Mouse (Mus musculus): ENCODE measurements at regions not wholly inside any gene's neighbourhood (a gene's known extent, or its start where the extent isn't known, plus 50 kb on each side); places are given as distances from the start of the nearest gene placed in this dataset.
"Not testable (repeated sequence)": the region's sequence is repeated elsewhere in the genome, so short reads cannot be mapped to it uniquely, and the experiment has no call there.

DNA sequence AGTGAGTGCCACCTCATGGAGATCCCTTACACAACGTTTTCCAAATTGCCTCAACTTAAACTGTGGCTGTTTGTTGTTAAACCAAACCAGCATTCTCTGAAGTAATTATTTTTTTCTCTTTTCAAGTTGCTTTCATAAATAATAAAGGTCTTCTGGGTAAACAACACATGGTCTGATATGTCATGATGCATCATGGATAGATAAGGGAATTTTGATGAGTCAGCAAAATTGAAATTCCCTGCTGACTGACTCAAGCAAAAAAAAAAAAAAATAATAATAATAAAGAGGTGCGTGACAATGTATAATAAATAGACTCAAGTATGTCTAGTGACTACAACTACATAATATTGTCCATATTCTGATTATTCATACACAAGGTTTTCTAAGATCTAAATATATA, 201.8 kb downstream of the Adgb start:
- no peak for DNase-seq (ENCODE audit: low spot score)

GRCm38 (mm10) chr10:10252540-10253318, 219.4 kb downstream of the Adgb start:
- DNase-seq (ENCODE audit: low spot score): no peak

DNA sequence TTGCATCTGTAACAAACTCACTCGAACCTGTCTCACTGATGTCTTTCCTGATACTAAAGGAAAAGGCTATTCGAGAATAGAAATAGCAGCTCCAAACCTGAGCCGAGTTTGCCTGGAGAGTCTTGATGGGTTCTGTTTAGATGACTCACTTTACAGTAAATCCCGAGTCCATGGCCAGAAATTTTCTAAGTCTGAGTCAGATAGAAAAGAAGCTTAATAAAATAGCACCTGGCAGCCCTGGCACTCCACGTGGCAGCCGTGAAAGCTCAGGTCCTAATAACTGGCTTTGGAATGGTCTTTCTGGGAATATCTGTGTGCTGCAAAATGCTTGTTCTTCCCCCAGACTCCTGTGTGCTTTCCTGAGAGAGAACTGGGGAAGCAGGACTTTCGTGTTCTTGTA, 220.0 kb downstream of the Adgb start:
- DNase-seq (ENCODE audit: low spot score): no peak

- DNase-seq (ENCODE audit: low spot score): peak; percentile 29
These were observed 237.1 kb downstream of the Adgb start for GRCm38 (mm10) chr10:10234894-10235523.

GRCm38 (mm10) chr10:10224582-10225144, 247.5 kb downstream of the Adgb start:
- DNase-seq (ENCODE audit: low spot score): no peak

- DNase-seq (ENCODE audit: low spot score): no peak
These were observed 252.4 kb downstream of the Adgb start for GRCm38 (mm10) chr10:10219726-10220125.

GRCm38 (mm10) chr10:10216892-10217291, 255.2 kb downstream of the Adgb start:
- DNase-seq (ENCODE audit: low spot score): no peak

GRCm38 (mm10) chr10:10215376-10215775, 256.8 kb downstream of the Adgb start:
- no peak for DNase-seq (ENCODE audit: low spot score)

DNA sequence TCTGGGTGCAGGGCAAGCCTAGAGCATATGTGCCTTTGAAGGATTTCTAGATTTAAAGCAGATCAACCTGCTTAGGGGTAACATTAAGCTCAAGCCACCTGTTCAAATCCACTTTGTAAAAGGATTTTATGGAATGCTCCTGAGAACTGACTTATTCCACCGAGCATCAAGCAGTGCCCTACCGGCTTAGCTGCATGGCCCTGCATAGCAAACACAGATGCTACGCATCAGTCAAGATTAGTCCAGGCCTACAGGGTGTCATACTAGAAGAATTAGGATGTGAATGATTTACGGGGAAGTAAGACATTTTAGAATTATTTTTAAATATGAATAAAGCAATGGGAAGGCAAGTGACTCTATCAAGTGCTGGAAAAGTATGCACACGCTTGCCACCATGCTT, 263.8 kb downstream of the Adgb start:
- DNase-seq (ENCODE audit: low spot score): no peak

GRCm38 (mm10) chr10:10205805-10206520, 266.2 kb downstream of the Adgb start:
- no peak for DNase-seq (ENCODE audit: low spot score)

- DNase-seq (ENCODE audit: low spot score): no peak
These were observed 268.1 kb downstream of the Adgb start for GRCm38 (mm10) chr10:10203982-10204381.

DNA sequence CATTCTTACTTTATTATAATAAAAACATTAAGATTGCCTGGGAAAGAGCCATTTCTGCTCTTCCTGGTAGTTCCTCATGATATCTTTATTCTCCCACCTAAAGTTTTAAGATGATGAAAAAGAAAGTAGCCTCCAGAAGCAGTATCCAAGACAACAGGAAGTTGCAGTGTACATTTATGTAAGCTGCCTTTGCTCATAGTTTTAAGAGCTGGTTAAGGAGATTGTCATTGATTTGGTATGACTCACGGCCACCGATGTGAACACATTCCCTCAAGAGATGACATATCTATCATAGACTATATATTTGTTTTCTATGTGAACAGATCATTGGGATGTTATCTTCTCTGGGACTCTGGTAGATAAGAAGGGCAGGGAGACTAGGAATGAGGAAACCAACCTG, 281.8 kb downstream of the Adgb start:
- no peak for DNase-seq (ENCODE audit: low spot score)

DNA sequence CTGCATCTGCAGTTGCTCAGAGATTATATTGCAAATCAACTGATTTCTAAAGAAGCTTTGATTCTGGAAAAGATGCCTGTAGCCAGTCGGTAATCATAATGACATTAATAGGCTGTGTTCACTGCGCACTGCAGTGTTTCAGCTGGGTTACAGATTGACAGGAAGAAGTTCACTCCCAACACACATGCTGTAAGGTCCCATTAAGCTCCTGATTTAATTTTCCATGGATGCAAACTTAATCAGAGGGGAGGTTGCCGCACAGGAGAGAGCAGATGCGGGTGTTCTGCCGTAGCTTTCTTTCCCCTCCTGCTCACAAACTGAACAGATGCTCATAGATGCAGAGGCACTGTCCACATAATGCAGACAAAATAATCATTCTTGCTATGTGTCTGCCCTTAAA, 284.0 kb downstream of the Adgb start:
- no peak for DNase-seq (ENCODE audit: low spot score)

GRCm38 (mm10) chr10:10186721-10187120, 285.4 kb downstream of the Adgb start:
- DNase-seq (ENCODE audit: low spot score): no peak

GRCm38 (mm10) chr10:10185298-10185883, 284.5 kb upstream of the Stxbp5 start:
- no peak for DNase-seq (ENCODE audit: low spot score)

DNA sequence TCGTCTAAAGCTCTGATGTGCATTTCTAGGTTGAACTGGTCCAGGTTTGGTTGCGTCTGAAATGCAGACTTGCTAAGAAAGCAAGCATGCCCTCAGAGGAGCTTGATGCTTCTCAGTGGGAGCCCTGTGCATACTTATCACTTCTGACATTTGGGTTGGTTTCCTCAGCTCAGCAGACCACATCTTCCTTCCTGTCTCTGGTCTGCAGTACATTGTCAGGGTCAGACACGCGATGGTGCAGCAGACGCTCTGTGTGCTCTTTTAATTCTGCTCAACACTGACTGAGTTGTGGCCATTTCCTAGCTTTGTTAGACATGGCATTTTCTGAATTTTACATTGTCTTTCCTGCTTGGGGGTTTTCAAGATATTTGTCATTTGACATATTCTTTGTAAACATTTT, 283.5 kb upstream of the Stxbp5 start:
- no peak for DNase-seq (ENCODE audit: low spot score)

DNA sequence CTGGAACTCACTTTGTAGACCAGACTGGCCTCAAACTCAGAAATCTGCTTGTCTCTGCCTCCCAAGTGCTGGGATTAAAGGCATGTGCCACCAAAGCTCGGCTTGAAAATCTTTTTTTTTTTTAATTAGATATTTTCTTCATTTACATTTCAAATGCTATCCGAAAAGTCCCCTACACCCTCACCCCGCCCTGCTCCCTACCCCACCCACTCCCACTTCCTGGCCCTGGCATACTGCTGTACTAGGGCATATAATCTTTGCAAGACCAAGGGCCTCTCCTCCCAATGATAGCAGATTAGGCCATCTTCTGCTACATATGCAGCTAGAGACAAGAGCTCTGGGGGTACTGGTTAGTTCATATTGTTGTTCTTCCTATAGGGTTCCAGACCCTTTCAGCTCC, 276.2 kb upstream of the Stxbp5 start:
- not testable (repeated sequence) for DNase-seq (ENCODE audit: low spot score)
